Mouse (Mus musculus): ENCODE results near the gene Atp1a1. TPM values are rescaled to one million over a fixed set of nuclear protein-coding genes. Genes with fewer than 3 reads are reported as not detected.

Gene Atp1a1
- total RNA-seq, 2 experiments from 2014 or later, result 39.6 to 64.7 TPM

GRCm38 (mm10) chr3:101593266-101593651 lies 11.2 kb downstream of the Atp1a1 start:
- no peak for DNase-seq

DNA sequence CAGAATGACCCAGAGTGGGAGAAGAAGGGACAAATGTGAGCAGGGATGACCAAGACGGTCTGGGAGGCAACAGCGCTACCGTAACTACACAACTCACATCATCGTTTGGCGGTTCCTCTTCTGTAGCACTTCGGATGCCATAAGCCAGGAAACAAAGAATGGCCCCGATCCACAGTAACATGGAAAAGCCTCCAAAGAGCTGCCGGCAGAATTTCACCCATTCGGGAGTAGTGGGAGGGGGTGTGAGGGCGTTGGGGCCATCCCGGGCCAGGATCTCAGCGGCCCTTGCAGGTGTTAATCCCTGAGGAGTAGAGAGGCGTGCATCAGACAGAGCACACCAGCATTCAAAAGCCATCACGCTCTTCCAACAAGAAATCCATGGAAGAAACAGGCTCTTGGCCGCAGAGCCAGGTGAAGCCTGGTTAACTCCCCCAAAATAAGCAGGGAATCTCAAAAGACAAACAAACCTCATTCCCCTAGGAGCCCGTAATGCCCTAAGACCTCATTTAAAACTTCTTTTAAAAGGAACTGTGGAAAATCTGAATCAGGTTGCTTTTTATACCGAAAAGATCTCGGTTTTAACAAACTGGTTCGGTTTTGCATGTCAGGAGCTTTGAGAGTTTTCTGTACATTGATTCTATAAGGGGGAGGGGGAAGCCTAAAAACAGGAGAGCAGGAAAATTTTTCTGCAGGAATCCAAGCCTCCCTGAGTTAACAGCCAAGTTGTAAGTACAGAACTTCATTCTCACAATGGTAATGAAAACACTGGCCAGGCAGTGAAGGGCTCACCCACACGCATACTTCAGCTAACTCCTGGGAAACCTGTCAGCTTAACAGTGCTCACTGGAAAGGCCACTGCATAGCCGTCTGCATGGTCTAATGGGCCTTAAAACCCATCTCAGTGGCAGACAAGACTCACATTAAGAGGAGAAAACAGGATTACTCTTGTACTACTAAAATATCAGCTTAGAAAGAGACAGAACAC lies 11.9 kb downstream of the Atp1a1 start:
- DNase-seq, result no peak

DNA sequence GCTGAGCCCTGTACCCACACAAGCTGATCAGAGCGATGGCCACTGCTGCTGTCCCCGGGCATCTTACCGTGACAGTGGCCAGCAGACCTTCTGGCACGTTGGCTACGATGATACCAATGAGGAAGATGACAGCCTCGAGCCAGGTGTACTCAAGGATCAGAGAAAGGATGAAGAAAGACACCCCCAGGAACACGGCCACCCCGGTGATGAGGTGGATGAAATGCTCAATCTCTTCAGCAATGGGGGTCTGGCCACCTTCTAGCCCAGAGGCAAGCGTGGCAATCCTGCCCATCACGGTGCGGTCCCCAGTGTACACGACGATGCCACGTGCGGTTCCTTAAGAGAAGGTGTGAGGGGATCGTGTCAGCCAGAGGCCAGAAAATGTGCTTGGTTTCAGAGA lies 14.1 kb downstream of the Atp1a1 start:
- DNase-seq, result no peak

GRCm38 (mm10) chr3:101588299-101588698 lies 16.2 kb downstream of the Atp1a1 start:
- DNase-seq, result no peak

DNA sequence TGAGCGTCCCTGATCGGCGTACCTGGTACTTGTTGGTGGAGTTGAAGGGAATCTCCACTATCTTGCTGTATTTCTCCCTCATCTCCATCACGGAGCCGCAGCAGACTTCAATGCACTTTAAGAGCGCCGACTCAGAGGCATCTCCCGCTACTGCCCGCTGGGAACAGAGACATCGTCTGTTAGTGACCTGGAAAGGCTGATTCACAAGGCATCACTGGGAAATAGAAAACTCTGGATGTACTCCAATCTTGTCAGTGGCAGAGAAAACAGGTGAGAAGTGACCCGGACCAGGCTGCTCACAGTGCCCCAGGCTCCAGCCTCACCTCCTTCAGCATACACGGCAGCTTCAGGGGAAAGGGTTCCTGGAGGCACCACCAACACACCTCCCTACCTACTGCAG lies 17.7 kb downstream of the Atp1a1 start:
- no peak for DNase-seq

DNA sequence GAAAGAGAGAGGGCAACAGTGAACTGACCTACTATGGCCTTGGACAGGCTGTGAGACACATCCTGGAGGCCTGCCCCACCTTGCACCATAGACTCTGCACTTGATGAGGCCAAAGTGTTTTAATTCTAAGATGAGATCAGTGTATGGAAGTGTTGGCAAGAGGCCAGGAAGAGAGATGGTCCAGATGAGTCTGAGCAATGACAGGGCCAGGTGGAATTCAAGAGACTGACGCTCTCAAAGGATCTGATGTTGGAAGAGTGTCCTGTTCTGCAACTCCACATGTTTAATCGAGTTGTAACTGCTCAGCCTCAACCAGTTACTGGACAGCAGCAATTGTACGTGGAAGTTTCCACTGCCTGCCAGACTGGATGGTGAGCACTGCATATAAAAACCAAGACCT lies 26.4 kb downstream of the Atp1a1 start:
- DNase-seq, result no peak

DNA sequence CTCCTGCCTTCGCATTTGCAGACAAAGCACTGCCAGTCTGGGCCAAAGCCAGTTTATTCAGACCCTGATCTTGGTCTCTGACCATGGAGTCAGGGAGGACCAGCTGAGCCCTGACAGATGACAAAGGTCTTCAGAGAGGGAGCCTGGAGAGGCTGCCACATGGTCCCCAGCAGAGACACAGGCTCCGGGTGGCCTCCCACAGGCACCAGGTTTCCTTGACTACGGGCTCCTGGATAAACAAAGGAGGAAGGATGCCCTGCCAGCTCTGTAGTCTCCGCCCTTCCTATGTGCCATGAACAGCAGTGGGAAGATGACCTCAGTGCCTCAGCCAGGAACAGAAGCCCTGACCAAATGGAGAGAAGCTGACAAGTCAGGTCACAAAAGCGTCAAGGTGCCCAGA lies 27.1 kb downstream of the Atp1a1 start:
- DNase-seq, result no peak

GRCm38 (mm10) chr3:101575527-101576085 lies 28.9 kb downstream of the Atp1a1 start:
- DNase-seq, result no peak

DNA sequence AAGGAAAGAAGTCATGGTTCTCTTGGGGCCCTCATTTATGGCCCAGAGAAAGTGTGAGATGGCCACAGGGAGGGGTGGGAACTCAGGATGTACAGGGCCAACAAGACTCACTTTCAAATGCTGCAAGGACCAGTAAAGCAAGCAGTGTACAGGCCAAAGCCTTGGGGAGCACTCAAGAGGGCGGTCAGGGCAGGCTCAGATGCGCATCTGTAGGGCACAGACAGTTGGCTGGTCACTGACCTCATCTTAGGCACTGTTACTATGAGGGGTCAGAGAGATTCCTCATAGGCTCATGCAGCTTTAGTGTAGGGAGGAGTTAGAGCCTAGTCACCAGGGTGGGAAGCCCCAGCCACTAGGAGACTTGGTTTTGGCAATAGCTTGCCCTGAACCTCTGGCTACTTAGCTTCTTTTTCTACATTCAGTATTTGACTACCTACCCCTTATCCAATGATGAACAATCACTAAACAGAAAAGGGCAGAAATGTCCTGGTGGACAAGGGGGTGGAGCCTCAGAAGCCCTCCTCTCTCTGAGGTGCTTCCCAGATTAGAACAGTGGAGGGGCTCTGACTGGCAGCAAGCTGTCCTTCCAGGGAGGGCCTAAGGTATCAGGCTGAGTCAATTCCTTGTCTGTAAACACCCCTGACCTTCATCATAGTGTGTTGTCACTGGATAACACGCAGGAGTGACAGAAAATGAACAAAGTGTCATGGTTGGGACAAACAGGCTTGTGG lies 29.9 kb downstream of the Atp1a1 start:
- no peak for DNase-seq

GRCm38 (mm10) chr3:101572991-101573390 lies 31.5 kb downstream of the Atp1a1 start:
- DNase-seq, result no peak

DNA sequence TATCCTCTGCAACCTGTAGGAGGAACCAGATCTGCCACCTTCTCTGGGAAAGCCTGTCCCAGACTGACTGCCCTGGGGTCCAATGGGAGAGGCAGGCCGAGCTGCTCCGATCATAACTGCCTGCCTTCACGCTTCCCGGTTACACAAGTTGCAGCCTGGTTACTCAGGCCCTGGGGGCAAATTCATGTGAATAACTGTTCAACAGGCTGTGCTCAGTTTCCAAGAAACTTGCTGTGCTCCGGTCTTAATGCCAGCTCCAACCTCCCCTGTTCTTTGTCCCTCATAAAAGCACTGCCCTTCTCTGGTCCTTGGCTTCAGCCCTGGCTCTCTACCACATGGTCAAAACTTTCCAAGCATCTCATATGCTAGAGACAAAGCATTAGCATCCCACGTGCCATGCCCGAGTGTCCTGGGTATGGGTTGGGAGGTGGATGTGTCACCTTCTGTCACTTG lies 32.3 kb downstream of the Atp1a1 start:
- no peak for DNase-seq

DNA sequence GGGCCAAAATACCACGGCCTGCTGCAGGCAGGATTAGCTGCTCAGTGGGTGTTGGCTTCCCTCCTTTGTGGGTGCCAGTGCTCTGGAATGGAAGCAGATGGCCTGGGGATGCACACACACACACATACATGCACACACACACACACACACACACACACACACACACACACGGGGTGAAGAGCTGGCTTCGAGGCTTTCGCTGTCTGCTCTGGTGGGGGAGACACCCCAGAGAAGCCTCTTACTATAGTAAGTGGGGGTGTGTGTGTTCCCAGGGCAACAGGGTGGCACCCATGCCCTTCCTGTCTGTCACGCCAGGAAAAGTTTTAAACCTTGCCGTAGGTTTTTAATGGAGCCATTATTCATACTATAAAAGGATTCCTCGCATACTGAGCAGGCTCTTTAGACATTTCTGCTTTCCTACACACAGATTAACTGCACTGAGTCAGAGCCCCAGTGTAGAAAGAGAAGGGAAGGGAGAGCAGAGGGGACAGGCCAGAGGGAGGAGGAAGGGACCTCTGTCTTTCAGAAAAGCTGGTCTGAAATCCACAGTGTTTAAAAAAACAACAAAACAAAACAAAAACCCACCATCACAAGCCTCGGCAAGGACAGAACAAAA lies 32.9 kb downstream of the Atp1a1 start:
- no peak for DNase-seq

GRCm38 (mm10) chr3:101570747-101571514 lies 33.6 kb downstream of the Atp1a1 start:
- no peak for DNase-seq

- no peak for DNase-seq
These were observed 34.2 kb downstream of the Atp1a1 start for GRCm38 (mm10) chr3:101570246-101570645.

GRCm38 (mm10) chr3:101568627-101569026 lies 35.9 kb downstream of the Atp1a1 start:
- peak; percentile 38 for DNase-seq

GRCm38 (mm10) chr3:101564011-101564410 lies 40.5 kb downstream of the Atp1a1 start:
- no peak for DNase-seq

DNA sequence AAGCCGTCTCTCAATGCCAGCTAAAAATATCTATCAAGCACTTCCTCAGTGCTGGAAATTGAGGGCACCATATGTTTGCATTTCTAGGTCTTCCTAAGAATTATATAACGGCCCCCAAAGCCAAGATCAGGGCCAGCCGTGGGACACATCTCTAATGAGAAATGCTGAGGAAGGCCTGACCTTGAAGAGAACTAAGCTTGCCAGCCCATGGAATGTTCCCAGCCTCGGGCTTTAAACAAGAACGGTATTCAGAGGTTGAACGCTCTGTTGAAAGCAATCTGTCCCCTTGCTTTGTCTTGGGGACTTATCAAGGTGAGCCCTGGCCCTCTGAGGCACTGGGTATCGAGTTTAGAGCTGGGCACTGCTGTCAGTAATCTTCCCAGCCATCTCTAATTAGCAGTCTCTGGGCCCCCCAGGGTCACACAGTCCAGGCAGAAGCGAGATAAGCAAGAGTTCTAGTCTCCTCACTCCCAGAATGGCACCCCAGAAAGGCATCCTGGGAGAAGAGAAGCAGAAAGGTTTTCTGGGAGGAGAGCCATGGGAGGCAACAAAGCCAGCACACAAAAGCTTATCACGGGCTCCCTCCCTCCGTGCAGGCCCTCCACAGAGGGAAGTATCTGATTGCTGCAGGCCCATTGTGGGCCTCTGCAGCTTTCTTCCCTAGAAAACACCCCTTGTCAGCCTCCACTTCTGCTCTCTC lies 41.8 kb downstream of the Atp1a1 start:
- DNase-seq, result no peak

DNA sequence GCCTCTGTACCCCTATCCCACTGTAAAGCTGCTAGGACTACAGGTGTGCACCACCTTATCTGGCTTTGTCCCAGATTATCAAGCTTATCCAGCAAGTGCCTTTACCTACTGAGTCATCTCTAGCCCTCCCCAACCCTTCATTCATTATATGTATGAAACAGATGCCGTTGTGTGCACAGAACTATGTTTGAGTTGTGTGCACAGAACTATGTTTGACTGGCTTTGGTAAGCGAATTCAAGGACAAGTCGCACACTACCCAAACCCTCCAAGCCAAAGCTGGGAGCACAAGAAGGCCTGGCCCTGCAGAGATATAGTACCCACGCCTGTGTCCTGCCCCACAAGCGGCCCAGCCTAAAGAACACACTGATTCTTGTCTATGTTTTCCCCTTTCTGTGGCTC lies 42.5 kb downstream of the Atp1a1 start:
- no peak for DNase-seq

GRCm38 (mm10) chr3:101560841-101561522 lies 43.5 kb downstream of the Atp1a1 start:
- no peak for DNase-seq

- no peak for DNase-seq
These were observed 47.8 kb downstream of the Atp1a1 start for GRCm38 (mm10) chr3:101556712-101557111.

All from gastrocnemius, postnatal 25 days (tissue).